Mouse (Mus musculus) G1E (cell line): ENCODE data around the gene Cdh13.

Experiments used
- CTCF ChIP-seq: IDR thresholded peaks from 2 replicates; pipeline ENCODE4 v1.5.1; 2012; ENCODE audit warnings: low read depth, low read length, inconsistent platforms, mixed read lengths
- GATA1 ChIP-seq: IDR thresholded peaks from 2 replicates; pipeline ENCODE4 v1.6.1; 2012; ENCODE audit warnings: borderline replicate concordance, low read length, inconsistent platforms, mixed read lengths
- GATA2 ChIP-seq: IDR thresholded peaks from 2 replicates; pipeline ENCODE4 v1.6.1; 2012; ENCODE audit warnings: low read depth, low read length, inconsistent platforms, borderline replicate concordance
- POLR2AphosphoS5 ChIP-seq: IDR thresholded peaks from 2 replicates; pipeline ENCODE4 v1.6.1; 2012; ENCODE audit warnings: low read depth, low read length, inconsistent platforms; ENCODE audit not compliant: insufficient replicate concordance
- TAL1 ChIP-seq: conservative IDR thresholded peaks from 2 replicates; pipeline ENCODE4 v1.6.1; 2012; ENCODE audit warnings: low read depth, low read length, inconsistent platforms, mixed read lengths

GRCm38 (mm10) chr8:119000595-119000994 is 717.1 kb downstream of the Cdh13 start:
- TF ChIP-seq TAL1 (no peak), CTCF (no peak), GATA1 (no peak), POLR2AphosphoS5 (no peak), GATA2 (no peak)
